Mouse (Mus musculus): ENCODE measurements around the gene Dock9. TPM values are rescaled to one million over a fixed set of nuclear protein-coding genes. Genes with fewer than 3 reads are reported as not detected.

The Dock9 gene
- polyA plus RNA-seq, 1 experiment from 2014 or later = 11.1 TPM

DNA sequence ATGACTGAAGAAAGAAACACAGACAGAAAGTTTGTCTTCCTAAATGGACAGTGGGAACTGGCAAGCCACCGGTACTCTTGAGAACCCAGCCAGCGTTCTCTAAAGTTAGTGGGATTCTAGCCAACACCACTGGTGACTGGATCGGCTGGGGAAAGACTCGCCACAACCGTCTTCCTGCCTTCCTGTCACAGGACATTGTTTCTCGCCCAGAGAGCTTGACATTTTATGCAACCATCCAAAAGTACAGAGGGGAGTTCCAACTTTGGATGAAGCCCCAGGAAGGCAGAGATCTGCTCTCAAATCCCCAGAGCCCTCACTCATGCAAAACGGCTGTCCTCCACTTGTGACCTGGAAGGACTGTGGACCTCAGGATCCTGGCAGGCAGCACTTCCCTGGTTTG, 140.0 kb downstream of the Dock9 start:
- Histone ChIP-seq H3K4me2 (ENCODE audit: low read length) (no peak overlapping the region), H3K4me3 (replicated peaks; ENCODE audit: low read depth, low read length) (no peak overlapping the region), H3K36me3 (ENCODE audit: insufficient read depth, low read length) (peaks cover 14% of the 10 kb centered on the region; the same call in 1 of the 2 replicates), H3K4me1 (replicated peaks; ENCODE audit: insufficient read depth, low read length) (peaks cover 23% of the 10 kb centered on the region), H3K9me3 (replicated peaks; ENCODE audit: low read length) (no peaks in the 10 kb centered on the region), H3K27ac (no peak overlapping the region; the same call in 1 of the 2 replicates), H3K27me3 (ENCODE audit: insufficient read depth, low read length) (no peaks in the 10 kb centered on the region), H3K9ac (ENCODE audit: low read depth, low read length) (no peak overlapping the region)
- TF ChIP-seq CTCF (IDR thresholded peaks at IDR 0.05; ENCODE audit: low read depth) = no peak
- WGBS = 46% methylated on average over 7 of the region's 7 CpGs
- DNase-seq (ENCODE audit: low spot score) (no peak), ATAC-seq (replicated peaks; ENCODE audit: low FRiP score, low read depth) (no peak)

DNA sequence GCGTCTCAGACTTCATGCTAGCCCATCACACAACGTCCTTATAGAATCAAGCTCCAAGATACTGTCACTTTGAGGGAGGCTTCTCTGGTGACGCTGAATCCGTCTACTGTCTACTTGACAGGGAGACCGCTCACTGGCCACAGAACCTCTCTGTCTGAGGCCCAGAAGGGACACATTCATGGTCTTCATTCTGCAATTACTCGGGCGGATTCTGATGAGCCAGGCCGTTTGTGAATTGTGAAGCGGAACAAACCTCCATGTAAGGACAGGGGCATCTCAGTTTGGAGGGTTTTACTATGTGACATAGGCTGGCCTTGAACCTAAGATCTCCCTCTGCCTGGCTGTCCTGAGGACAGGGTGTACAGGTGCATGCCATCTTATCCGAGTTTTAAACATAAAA, 140.7 kb downstream of the Dock9 start:
- Histone ChIP-seq H3K9me3 (replicated peaks; ENCODE audit: low read length) (no peaks in the 10 kb centered on the region), H3K36me3 (ENCODE audit: insufficient read depth, low read length) (peaks cover 19% of the 10 kb centered on the region; the same call in 1 of the 2 replicates), H3K27ac (no peak overlapping the region), H3K27me3 (ENCODE audit: insufficient read depth, low read length) (no peaks in the 10 kb centered on the region), H3K4me1 (replicated peaks; ENCODE audit: insufficient read depth, low read length) (peaks cover 23% of the 10 kb centered on the region), H3K9ac (ENCODE audit: low read depth, low read length) (no peak overlapping the region), H3K4me3 (replicated peaks; ENCODE audit: low read depth, low read length) (no peak overlapping the region), H3K4me2 (ENCODE audit: low read length) (no peak overlapping the region)
- ATAC-seq (replicated peaks; ENCODE audit: low FRiP score, low read depth) (no peak), DNase-seq (ENCODE audit: low spot score) (no peak)
- no peak for TF ChIP-seq CTCF (IDR thresholded peaks at IDR 0.05; ENCODE audit: low read depth)
- WGBS = 93% methylated on average over 10 of the region's 10 CpGs

DNA sequence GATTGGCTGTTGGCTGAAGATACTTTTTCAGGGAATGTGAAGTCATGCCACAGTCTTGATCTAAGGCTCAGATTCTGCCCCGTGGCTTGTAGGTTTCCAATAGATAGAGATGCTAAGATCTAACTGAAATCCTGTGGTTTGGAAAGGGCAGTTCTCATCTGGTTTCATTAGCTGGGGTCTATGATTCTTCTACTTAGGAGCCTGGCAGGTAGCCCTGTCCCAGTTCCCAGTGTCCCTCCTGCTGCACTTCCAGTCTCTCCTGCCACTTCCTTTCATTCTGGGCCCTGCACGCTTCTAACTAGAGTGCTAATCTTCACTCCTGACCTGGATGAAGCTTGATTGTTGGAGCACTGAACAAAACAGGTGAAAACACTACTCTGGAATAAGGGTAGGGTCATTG, 142.7 kb downstream of the Dock9 start:
- H3K9me3 ChIP-seq (replicated peaks; ENCODE audit: low read length) = no peaks in the 10 kb centered on the region
- peaks cover 15% of the 10 kb centered on the region for H3K4me1 ChIP-seq (replicated peaks; ENCODE audit: insufficient read depth, low read length)
- no peak overlapping the region for H3K27ac ChIP-seq
- no peak overlapping the region for H3K4me2 ChIP-seq (ENCODE audit: low read length)
- 72% methylated on average over 2 of the region's 2 CpGs for WGBS
- no peak overlapping the region for H3K9ac ChIP-seq (ENCODE audit: low read depth, low read length)
- no peak overlapping the region for H3K4me3 ChIP-seq (replicated peaks; ENCODE audit: low read depth, low read length)
- no peak for DNase-seq (ENCODE audit: low spot score)
- H3K36me3 ChIP-seq (ENCODE audit: insufficient read depth, low read length) = peaks cover 27% of the 10 kb centered on the region; the same call in 1 of the 2 replicates
- H3K27me3 ChIP-seq (ENCODE audit: insufficient read depth, low read length) = no peaks in the 10 kb centered on the region
- no peak for TF ChIP-seq CTCF (IDR thresholded peaks at IDR 0.05; ENCODE audit: low read depth)
- ATAC-seq (replicated peaks; ENCODE audit: low FRiP score, low read depth) = no peak

DNA sequence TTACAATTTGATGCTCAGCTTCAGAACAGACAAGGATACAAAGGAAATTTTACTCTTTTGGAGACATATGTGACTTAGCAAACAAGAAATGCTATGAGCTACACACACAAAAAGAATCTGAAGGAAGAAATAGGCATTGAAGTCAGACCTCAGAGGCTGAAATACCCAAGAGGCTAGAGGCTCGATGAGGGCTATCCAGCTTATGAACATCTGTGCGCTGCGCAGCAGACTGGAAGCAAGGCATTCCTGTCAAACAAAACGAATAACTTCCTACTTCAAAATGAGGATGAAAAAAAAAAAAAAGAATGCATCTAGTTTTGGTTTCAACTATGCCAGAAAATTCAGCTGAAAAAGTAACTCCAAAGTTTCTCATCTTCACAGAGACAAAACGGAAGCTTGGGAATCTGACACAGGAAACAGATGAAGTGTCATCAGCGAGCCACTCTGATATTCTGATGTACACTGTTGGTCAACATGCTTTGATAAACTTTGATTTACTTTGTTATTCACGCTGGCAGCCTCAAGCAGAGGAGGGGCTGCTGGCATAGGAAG, 143.1 kb downstream of the Dock9 start:
- no peak for TF ChIP-seq CTCF (IDR thresholded peaks at IDR 0.05; ENCODE audit: low read depth)
- peak; percentile 51 for DNase-seq (ENCODE audit: low spot score)
- no peak overlapping the region for H3K4me3 ChIP-seq (replicated peaks; ENCODE audit: low read depth, low read length)
- H3K27me3 ChIP-seq (ENCODE audit: insufficient read depth, low read length) = no peaks in the 10 kb centered on the region
- no peak for ATAC-seq (replicated peaks; ENCODE audit: low FRiP score, low read depth)
- H3K9me3 ChIP-seq (replicated peaks; ENCODE audit: low read length) = no peaks in the 10 kb centered on the region
- H3K4me1 ChIP-seq (replicated peaks; ENCODE audit: insufficient read depth, low read length) = peaks cover 11% of the 10 kb centered on the region
- H3K9ac ChIP-seq (ENCODE audit: low read depth, low read length) = no peak overlapping the region
- peaks cover 27% of the 10 kb centered on the region; the same call in 1 of the 2 replicates for H3K36me3 ChIP-seq (ENCODE audit: insufficient read depth, low read length)
- WGBS = 45% methylated on average over 7 of the region's 7 CpGs
- H3K4me2 ChIP-seq (ENCODE audit: low read length) = no peak overlapping the region
- H3K27ac ChIP-seq = peak overlapping the region; percentile 3; the same call in 1 of the 2 replicates

DNA sequence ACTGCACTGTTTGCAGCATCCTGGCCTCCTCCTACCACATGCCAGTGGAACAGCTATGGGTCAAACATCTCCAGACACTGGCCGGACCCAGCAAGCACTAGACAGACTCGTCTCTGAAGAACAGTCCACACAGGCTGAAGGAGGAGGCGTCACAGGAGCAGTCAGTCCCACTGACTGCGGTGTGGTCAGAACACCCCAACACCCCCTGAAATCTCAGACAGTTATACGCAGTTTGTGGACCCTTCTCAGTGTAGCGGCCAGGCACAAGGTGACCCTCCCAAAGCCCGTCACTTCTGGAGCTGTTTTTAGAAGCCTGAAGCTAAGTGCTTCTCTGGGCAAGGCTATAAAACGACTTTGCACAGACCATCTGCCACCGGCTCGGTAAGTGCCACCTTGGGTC, 143.9 kb downstream of the Dock9 start:
- Histone ChIP-seq H3K36me3 (ENCODE audit: insufficient read depth, low read length) (peaks cover 27% of the 10 kb centered on the region; the same call in 1 of the 2 replicates), H3K27ac (no peak overlapping the region), H3K9ac (ENCODE audit: low read depth, low read length) (no peak overlapping the region), H3K27me3 (ENCODE audit: insufficient read depth, low read length) (no peaks in the 10 kb centered on the region), H3K4me3 (replicated peaks; ENCODE audit: low read depth, low read length) (no peak overlapping the region), H3K4me2 (ENCODE audit: low read length) (no peak overlapping the region), H3K4me1 (replicated peaks; ENCODE audit: insufficient read depth, low read length) (peaks cover 10% of the 10 kb centered on the region), H3K9me3 (replicated peaks; ENCODE audit: low read length) (no peaks in the 10 kb centered on the region)
- ATAC-seq (replicated peaks; ENCODE audit: low FRiP score, low read depth) = no peak
- no peak for TF ChIP-seq CTCF (IDR thresholded peaks at IDR 0.05; ENCODE audit: low read depth)
- DNase-seq (ENCODE audit: low spot score) = no peak
- WGBS = 57% methylated on average over 10 of the region's 10 CpGs

DNA sequence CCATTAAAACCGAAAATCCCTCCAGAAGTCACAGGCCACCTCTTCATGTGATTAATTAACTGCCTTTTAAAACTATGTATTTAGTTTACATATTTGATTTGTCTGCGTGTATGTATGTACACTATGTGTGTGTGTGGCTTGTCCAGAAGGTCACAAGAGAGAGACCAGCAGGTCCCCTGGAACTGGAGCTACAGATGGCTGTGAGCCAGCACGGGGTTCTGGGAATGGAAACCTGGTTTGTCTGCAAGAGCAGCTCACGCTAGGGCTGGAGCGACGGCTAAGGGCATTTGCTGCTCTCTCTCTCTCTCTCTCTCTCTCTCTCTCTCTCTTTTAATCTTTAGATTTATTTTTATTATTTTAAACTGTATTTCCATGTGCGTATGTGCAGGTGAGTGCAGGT, 144.4 kb downstream of the Dock9 start:
- 83% methylated on average over 7 of the region's 7 CpGs for WGBS
- Histone ChIP-seq H3K4me2 (ENCODE audit: low read length) (no peak overlapping the region), H3K4me3 (replicated peaks; ENCODE audit: low read depth, low read length) (no peak overlapping the region), H3K27ac (no peak overlapping the region), H3K27me3 (ENCODE audit: insufficient read depth, low read length) (no peaks in the 10 kb centered on the region), H3K9me3 (replicated peaks; ENCODE audit: low read length) (no peaks in the 10 kb centered on the region), H3K36me3 (ENCODE audit: insufficient read depth, low read length) (peaks cover 27% of the 10 kb centered on the region; the same call in 1 of the 2 replicates), H3K9ac (ENCODE audit: low read depth, low read length) (no peak overlapping the region), H3K4me1 (replicated peaks; ENCODE audit: insufficient read depth, low read length) (peaks cover 5% of the 10 kb centered on the region)
- DNase-seq (ENCODE audit: low spot score) (no peak), ATAC-seq (replicated peaks; ENCODE audit: low FRiP score, low read depth) (no peak)
- no peak for TF ChIP-seq CTCF (IDR thresholded peaks at IDR 0.05; ENCODE audit: low read depth)

Measured in kidney, postnatal 0 days (tissue).